Mouse (Mus musculus) heart, postnatal 0 days (tissue): ENCODE data around the gene Sh3gl3. TPM values are rescaled to one million over a fixed set of nuclear protein-coding genes. Genes with fewer than 3 reads are reported as not detected.

ENCODE experiments used
- ATAC-seq: fragments of 200-750 bp; cut with Nextera tagmentation; 2 replicates; pipeline ENCODE4 v1.8.0; 2017; ENCODE audit warnings: low read depth, moderate number of reproducible peaks, moderate library complexity; ENCODE audit not compliant: insufficient read depth
- DNase-seq: peaks from one replicate; pipeline ENCODE4 v3.0.0-alpha.2; 2016; ENCODE audit warnings: low spot score
- H3K27ac ChIP-seq: fragments of 300-500 bp; sonication (generic); 2 replicates; pipeline ENCODE4 v1.5.1; 2014; ENCODE audit warnings: low read depth, mild to moderate bottlenecking
- H3K27me3 ChIP-seq: fragments of 300-500 bp; sonication (generic); 2 replicates; pipeline ENCODE4 v1.6.1; 2014; ENCODE audit warnings: low read length, mixed read lengths; ENCODE audit not compliant: control insufficient read depth, insufficient read depth
- H3K36me3 ChIP-seq: fragments of 300-500 bp; sonication (generic); replicated peaks from 2 replicates; pipeline ENCODE4 v1.6.1; 2014; ENCODE audit warnings: low read length, mixed read lengths; ENCODE audit not compliant: control insufficient read depth, insufficient read depth
- H3K4me1 ChIP-seq: fragments of 300-500 bp; sonication (generic); 2 replicates; pipeline ENCODE4 v1.6.1; 2014; ENCODE audit warnings: antibody characterized with exemption; ENCODE audit not compliant: control insufficient read depth, insufficient read depth
- H3K4me2 ChIP-seq: fragments of 300-500 bp; sonication (generic); 2 replicates; pipeline ENCODE4 v1.6.1; 2014; ENCODE audit warnings: low read depth, mild to moderate bottlenecking, low read length, moderate library complexity
- H3K4me3 ChIP-seq: fragments of 300-500 bp; sonication (generic); 2 replicates; pipeline ENCODE4 v1.5.1; 2014; ENCODE audit warnings: low read depth, low read length
- H3K9ac ChIP-seq: fragments of 300-500 bp; sonication (generic); replicated peaks from 2 replicates; pipeline ENCODE4 v1.6.1; 2014; ENCODE audit warnings: low read depth, low read length, mixed read lengths
- H3K9me3 ChIP-seq: fragments of 300-500 bp; sonication (generic); replicated peaks from 2 replicates; pipeline ENCODE4 v1.6.1; 2016; ENCODE audit warnings: low read length; ENCODE audit not compliant: control insufficient read depth
- CTCF ChIP-seq: IDR thresholded peaks from 2 replicates; pipeline ENCODE4 v1.5.1; 2016; ENCODE audit warnings: antibody characterized with exemption, control low read depth, low read depth
- EP300 ChIP-seq: IDR thresholded peaks from 2 replicates; pipeline ENCODE4 v1.6.1; 2016; ENCODE audit warnings: antibody characterized with exemption, low read depth
- WGBS: fragments of 180-500 bp; shearing (Covaris S2); extraction: QIAGEN DNeasy Blood & Tissue Kit; methylation state at CpG from one replicate; pipeline ENCODE4 v1.1.7; 2014; 5-methylcytosine and 5-hydroxymethylcytosine counted together
- polyA plus RNA-seq: library from polyadenylated mRNA; unstranded; fragments of >200 nt; fragmentation: Nextera tagmentation; extraction: Ambion mirVana; gene quantifications from 2 replicates; pipeline ENCODE4 v1.2.1, GENCODE M21; 2015
- total RNA-seq: library from RNA; depleted of rRNA; stranded (reverse); fragments of >200 nt; gene quantifications from 2 replicates; pipeline ENCODE4 v1.2.3, GENCODE M21; 2014; ENCODE audit warnings: low replicate concordance; rRNA removed

Sh3gl3 gene
- total and polyA plus RNA-seq, 2 experiments from 2014 or later: 1.1 to 3.3 TPM

- no peak overlapping the region for H3K4me2 ChIP-seq
- H3K27me3 ChIP-seq: no peaks in the 10 kb centered on the region
- H3K4me3 ChIP-seq: no peak overlapping the region
- no peak overlapping the region for H3K27ac ChIP-seq
- no peaks in the 10 kb centered on the region for H3K36me3 ChIP-seq
- no peak for TF ChIP-seq EP300
- TF ChIP-seq CTCF: no peak
- no peak overlapping the region for H3K9ac ChIP-seq
- WGBS: 83% methylated on average over 3 of the region's 3 CpGs
- DNase-seq (no peak), ATAC-seq (no peak)
- H3K9me3 ChIP-seq: no peaks in the 10 kb centered on the region
- no peaks in the 10 kb centered on the region for H3K4me1 ChIP-seq
Measured at GRCm38 (mm10) chr7:82350421-82350820, 176.8 kb downstream of the Sh3gl3 start.

Other genes starting within 250 kb of the Sh3gl3 start
- gene Hdgfl3, start 239.4 kb upstream of the Sh3gl3 start, total RNA-seq: 10.2 and 16.1 TPM in 2 replicates
- 7.1 and 7.3 TPM in 2 replicates for gene Hdgfl3, start 239.4 kb upstream of the Sh3gl3 start, polyA plus RNA-seq
- gene Bnc1, start 181.5 kb upstream of the Sh3gl3 start, total RNA-seq: 3.0 and 4.7 TPM in 2 replicates
- gene Bnc1, start 181.5 kb upstream of the Sh3gl3 start, polyA plus RNA-seq: 0.95 and 1.2 TPM in 2 replicates
- gene Adamtsl3, start 161.9 kb downstream of the Sh3gl3 start, total RNA-seq: 2.0 and 4.1 TPM in 2 replicates
- 1.00 and 1.0 TPM in 2 replicates for gene Adamtsl3, start 161.9 kb downstream of the Sh3gl3 start, polyA plus RNA-seq